Mouse (Mus musculus): ENCODE results near the gene Fam173a. TPM values are rescaled to one million over a fixed set of nuclear protein-coding genes. Genes with fewer than 3 reads are reported as not detected.
A peak's percentile ranks its signal among the peaks of the same experiment; 100 is the strongest.

The Fam173a gene
- total and polyA plus RNA-seq, 2 experiments from 2014 or later = 76.0 to 84.2 TPM

GRCm38 (mm10) chr17:25783086-25783485 is 9.6 kb downstream of the Fam173a start:
- WGBS = 62% methylated on average over 7 of the region's 7 CpGs
- H3K4me1 ChIP-seq (ENCODE audit: insufficient read depth) = peaks cover 6% of the 10 kb centered on the region
- ATAC-seq = no peak

DNA sequence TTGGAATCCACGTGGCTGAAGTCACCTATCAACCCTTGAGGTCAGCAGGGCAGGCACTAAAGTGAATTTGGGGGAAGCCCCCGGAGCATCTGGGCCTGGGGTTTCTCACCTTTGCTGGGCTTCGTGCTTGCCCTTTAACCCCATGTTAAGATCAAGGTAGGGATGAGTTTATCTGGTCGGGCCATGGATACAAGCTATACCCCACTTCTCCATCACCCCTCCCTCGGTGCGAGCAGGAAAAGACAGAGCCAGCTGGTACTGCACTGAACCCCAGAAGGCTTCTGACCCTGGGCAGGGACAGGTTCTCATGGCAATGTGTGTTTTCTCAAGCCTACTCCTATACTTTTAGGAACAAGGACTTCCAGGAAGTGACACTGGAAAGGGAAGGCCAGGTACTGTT is 11.4 kb downstream of the Fam173a start:
- DNase-seq (no peak), ATAC-seq (no peak)
- H3K4me1 ChIP-seq (ENCODE audit: insufficient read depth) = peaks cover 6% of the 10 kb centered on the region
- no peaks in the 10 kb centered on the region for H3K9me3 ChIP-seq (ENCODE audit: low read length)
- no peak overlapping the region for H3K4me3 ChIP-seq (ENCODE audit: low read depth, low read length)
- H3K9ac ChIP-seq = no peak overlapping the region
- peaks cover 49% of the 10 kb centered on the region for H3K36me3 ChIP-seq (ENCODE audit: insufficient read depth)
- no peak overlapping the region for H3K27ac ChIP-seq (ENCODE audit: low read depth, low read length)
- no peaks in the 10 kb centered on the region for H3K27me3 ChIP-seq (ENCODE audit: insufficient read depth, low read length)
- H3K4me2 ChIP-seq (ENCODE audit: low read depth) = no peak overlapping the region
- TF ChIP-seq CTCF (IDR thresholded peaks at IDR 0.05; ENCODE audit: low read depth) = no peak
- 78% methylated on average over 6 of the region's 6 CpGs for WGBS

More at GRCm38 (mm10) chr17:25783086-25783485, 9.6 kb downstream of the Fam173a start:
- H3K4me2 ChIP-seq (ENCODE audit: low read depth) = no peak overlapping the region
- no peak for DNase-seq
- H3K9ac ChIP-seq = no peak overlapping the region; the same call in 1 of the 2 replicates
- H3K36me3 ChIP-seq (ENCODE audit: insufficient read depth) = peaks cover 51% of the 10 kb centered on the region
- no peak for TF ChIP-seq CTCF (IDR thresholded peaks at IDR 0.05; ENCODE audit: low read depth)
- no peaks in the 10 kb centered on the region for H3K9me3 ChIP-seq (ENCODE audit: low read length)
- H3K4me3 ChIP-seq (ENCODE audit: low read depth, low read length) = no peak overlapping the region
- H3K27ac ChIP-seq (ENCODE audit: low read depth, low read length) = no peak overlapping the region
- no peaks in the 10 kb centered on the region for H3K27me3 ChIP-seq (ENCODE audit: insufficient read depth, low read length)

DNA sequence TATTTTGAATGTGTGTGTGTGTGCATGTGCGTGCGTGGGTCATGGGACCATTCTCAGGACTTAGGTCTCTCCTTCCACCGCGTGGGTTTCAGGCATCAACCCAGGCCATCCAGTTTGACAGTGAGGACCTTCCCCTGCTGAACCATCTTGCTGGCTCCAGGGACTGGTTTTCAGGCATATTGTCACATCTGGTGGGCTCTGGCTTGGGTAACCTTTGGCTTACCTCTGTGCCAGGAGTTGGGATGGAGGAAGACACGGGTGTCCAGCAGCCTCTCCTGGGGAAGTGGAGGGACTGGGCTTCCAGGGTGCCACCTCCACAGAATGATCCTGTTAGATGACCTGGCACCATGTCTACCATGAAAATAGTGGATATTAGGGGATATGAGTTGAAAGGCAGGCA is 14.8 kb downstream of the Fam173a start:
- TF ChIP-seq CTCF (IDR thresholded peaks at IDR 0.05; ENCODE audit: low read depth) = no peak
- no peak overlapping the region for H3K4me2 ChIP-seq (ENCODE audit: low read depth)
- no peaks in the 10 kb centered on the region for H3K27me3 ChIP-seq (ENCODE audit: insufficient read depth, low read length)
- ATAC-seq (no peak), DNase-seq (no peak)
- no peak overlapping the region for H3K27ac ChIP-seq (ENCODE audit: low read depth, low read length)
- 96% methylated on average over 5 of the region's 5 CpGs for WGBS
- no peak overlapping the region for H3K4me3 ChIP-seq (ENCODE audit: low read depth, low read length)
- no peak overlapping the region for H3K9ac ChIP-seq
- H3K36me3 ChIP-seq (ENCODE audit: insufficient read depth) = peaks cover 36% of the 10 kb centered on the region
- peaks cover 5% of the 10 kb centered on the region for H3K4me1 ChIP-seq (ENCODE audit: insufficient read depth)
- H3K9me3 ChIP-seq (ENCODE audit: low read length) = no peaks in the 10 kb centered on the region

GRCm38 (mm10) chr17:25775318-25776062 is 17.2 kb downstream of the Fam173a start:
- Histone ChIP-seq H3K4me2 (ENCODE audit: low read depth) (no peak overlapping the region), H3K27me3 (ENCODE audit: insufficient read depth, low read length) (no peaks in the 10 kb centered on the region), H3K36me3 (ENCODE audit: insufficient read depth) (peaks cover 15% of the 10 kb centered on the region), H3K9me3 (ENCODE audit: low read length) (no peaks in the 10 kb centered on the region), H3K9ac (no peak overlapping the region), H3K4me3 (ENCODE audit: low read depth, low read length) (no peak overlapping the region), H3K4me1 (ENCODE audit: insufficient read depth) (peaks cover 5% of the 10 kb centered on the region), H3K27ac (ENCODE audit: low read depth, low read length) (no peak overlapping the region)
- no peak for ATAC-seq
- no peak for TF ChIP-seq CTCF (IDR thresholded peaks at IDR 0.05; ENCODE audit: low read depth)
- 85% methylated on average over 10 of the region's 10 CpGs for WGBS
- DNase-seq = no peak

GRCm38 (mm10) chr17:25773549-25774120 is 19.1 kb downstream of the Fam173a start, which contains the start of gene Narfl:
Gene Narfl, plus strand, starts transcription at chr17:25773776.
- Histone ChIP-seq H3K27me3 (ENCODE audit: insufficient read depth, low read length) (no peaks in the 10 kb centered on the region), H3K27ac (ENCODE audit: low read depth, low read length) (no peak within 1 kb of the TSS), H3K9me3 (ENCODE audit: low read length) (no peaks in the 10 kb centered on the region)

DNA sequence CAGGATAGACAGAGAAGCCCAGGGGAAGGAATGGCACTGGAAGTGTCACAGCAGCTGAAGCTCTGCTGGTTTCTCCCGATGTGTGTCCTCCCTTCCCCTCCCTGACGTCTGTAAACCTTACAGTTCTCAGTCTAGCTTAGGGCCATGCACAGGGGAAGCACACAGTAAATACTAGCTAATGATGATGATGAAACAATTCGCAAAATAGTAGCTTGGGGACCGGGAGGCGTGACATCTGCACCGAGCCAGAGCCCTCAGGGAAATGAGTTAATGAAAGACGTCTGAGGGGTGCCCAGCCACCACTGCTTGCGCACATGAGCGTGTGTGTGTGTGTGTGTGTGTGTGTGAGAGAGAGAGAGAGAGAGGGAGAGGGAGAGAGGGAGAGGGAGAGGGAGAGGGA is 23.4 kb downstream of the Fam173a start:
- Histone ChIP-seq H3K36me3 (ENCODE audit: insufficient read depth) (no peaks in the 10 kb centered on the region), H3K27ac (ENCODE audit: low read depth, low read length) (no peak overlapping the region), H3K4me3 (ENCODE audit: low read depth, low read length) (no peak overlapping the region), H3K4me2 (ENCODE audit: low read depth) (no peak overlapping the region), H3K9me3 (ENCODE audit: low read length) (no peaks in the 10 kb centered on the region), H3K4me1 (ENCODE audit: insufficient read depth) (peaks cover 3% of the 10 kb centered on the region), H3K9ac (no peak overlapping the region), H3K27me3 (ENCODE audit: insufficient read depth, low read length) (no peaks in the 10 kb centered on the region)
- TF ChIP-seq CTCF (IDR thresholded peaks at IDR 0.05; ENCODE audit: low read depth) = no peak
- WGBS = 56% methylated on average over 9 of the region's 9 CpGs
- no peak for DNase-seq
- no peak for ATAC-seq

More at GRCm38 (mm10) chr17:25773549-25774120, 19.1 kb downstream of the Fam173a start, which contains the start of gene Narfl:
- Histone ChIP-seq H3K4me2 (ENCODE audit: low read depth) (peak within 1 kb of the TSS; percentile 84), H3K4me1 (ENCODE audit: insufficient read depth) (peaks cover 5% of the 10 kb centered on the region), H3K36me3 (ENCODE audit: insufficient read depth) (peaks cover 4% of the 10 kb centered on the region; the same call in 1 of the 2 replicates), H3K9ac (peak within 1 kb of the TSS; percentile 76), H3K4me3 (ENCODE audit: low read depth, low read length) (peak within 1 kb of the TSS; percentile 69)
- WGBS = 2% methylated on average over 37 of the region's 37 CpGs
- DNase-seq (peak; percentile 98), ATAC-seq (peak; percentile 93)
- TF ChIP-seq CTCF (IDR thresholded peaks at IDR 0.05; ENCODE audit: low read depth) = peak; percentile 99

- Histone ChIP-seq H3K9me3 (ENCODE audit: low read length) (no peaks in the 10 kb centered on the region), H3K27me3 (ENCODE audit: insufficient read depth, low read length) (no peaks in the 10 kb centered on the region), H3K36me3 (ENCODE audit: insufficient read depth) (no peaks in the 10 kb centered on the region), H3K4me2 (ENCODE audit: low read depth) (no peak overlapping the region), H3K4me3 (ENCODE audit: low read depth, low read length) (no peak overlapping the region), H3K4me1 (ENCODE audit: insufficient read depth) (no peaks in the 10 kb centered on the region), H3K27ac (ENCODE audit: low read depth, low read length) (no peak overlapping the region), H3K9ac (no peak overlapping the region)
- DNase-seq (no peak), ATAC-seq (peak; percentile 43; the same call in 1 of the 2 replicates)
- TF ChIP-seq CTCF (IDR thresholded peaks at IDR 0.05; ENCODE audit: low read depth) = no peak
- 13% methylated on average over 5 of the region's 5 CpGs for WGBS
Observed at GRCm38 (mm10) chr17:25765886-25766285, 26.8 kb downstream of the Fam173a start.

Data from forebrain, postnatal 0 days (tissue).